Mouse (Mus musculus) heart, adult 18-20 months (tissue): ENCODE results near the gene Afg1l. TPM values are rescaled to one million over a fixed set of nuclear protein-coding genes. Genes with fewer than 3 reads are reported as not detected.

Experiments used
- DNase-seq, 2 experiments: peaks; one replicate each; pipeline ENCODE4 v3.0.0; 2021 to 2022; ENCODE audit warnings: mixed read lengths in 1 of 2
- total RNA-seq, 2 experiments: library from RNA; stranded (reverse); gene quantifications; 2 replicates each; pipeline ENCODE4 v1.2.3; 2021

The Afg1l gene
- total RNA-seq, 2 experiments from 2014 or later: 31.8 to 32.7 TPM

DNA sequence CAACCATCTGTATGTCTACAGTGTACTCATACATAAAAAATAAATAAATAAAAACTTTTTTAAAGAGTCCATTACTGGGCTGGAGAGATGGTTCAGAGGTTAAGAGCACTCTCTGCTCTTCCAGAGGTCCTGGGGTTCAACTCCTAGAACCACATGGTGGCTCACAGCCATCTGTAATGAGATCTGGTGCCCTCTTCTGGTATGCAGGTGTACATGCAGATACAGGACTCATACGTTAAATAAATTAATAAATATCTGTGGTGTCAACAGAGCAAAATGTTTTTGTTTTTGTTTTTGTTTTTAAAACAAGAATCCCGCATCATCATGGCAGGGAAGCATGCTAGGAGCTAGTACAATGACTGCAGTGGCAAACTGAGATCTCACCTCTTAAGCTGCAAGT lies 181.3 kb downstream of the Afg1l start:
- no peak for DNase-seq

DNA sequence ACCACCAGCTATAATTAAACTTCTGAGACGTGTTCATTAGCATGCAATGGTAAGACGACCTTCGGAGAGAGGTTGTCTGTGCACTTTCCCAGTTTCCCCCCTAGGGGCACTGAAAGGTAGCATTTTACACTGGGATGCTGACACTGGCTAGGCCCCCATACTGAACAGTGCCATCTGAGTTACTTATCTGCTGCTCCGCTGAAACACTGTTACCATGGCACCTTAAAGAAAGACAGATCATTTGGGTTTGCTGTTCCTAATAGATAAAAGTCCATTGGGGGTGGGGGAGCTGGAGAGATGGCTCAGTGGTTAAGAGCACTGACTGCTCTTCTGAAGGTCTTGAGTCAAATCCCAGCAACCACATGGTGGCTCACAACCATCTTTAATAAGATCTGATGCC lies 181.8 kb downstream of the Afg1l start:
- no peak for DNase-seq

DNA sequence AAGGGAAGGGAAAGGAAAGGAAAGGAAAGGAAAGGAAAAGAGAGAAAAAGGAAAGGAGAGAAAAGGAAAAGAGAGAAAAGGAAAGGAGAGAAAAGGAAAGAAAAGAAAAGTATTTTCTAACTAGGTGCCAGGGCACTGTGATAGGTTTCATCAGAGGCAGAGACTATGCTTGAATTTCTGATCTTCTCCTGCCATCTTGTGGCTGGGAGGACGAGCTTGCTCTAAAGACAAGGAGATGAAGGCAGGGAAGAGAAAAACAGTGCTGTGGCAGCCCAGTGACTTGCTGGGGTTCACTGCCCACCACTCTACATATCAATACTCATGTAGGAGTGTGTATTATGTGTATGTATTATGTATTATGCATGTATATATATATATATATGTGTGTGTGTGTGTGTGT lies 183.3 kb downstream of the Afg1l start:
- DNase-seq: peak in 1 of 2 experiments; percentile 45

DNA sequence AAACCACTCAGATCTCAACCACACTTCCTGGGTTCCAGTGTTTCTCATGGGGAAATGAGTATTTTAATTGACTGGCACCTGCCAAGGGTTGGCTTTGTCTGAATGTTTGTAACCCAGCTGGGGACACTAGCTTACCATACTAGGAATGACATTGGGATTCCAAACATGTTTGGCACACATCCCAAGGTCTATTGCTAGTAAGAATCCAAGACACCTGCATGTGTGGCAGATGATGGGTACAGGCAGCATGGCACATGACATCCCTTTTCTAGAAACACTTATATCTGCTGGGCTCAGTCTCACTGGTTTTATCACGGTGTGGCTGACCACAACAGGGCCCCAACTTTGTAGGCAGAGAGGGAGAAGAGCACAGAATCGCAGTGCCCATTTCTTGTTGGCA lies 184.0 kb downstream of the Afg1l start:
- DNase-seq: peak in 1 of 2 experiments; percentile 25

DNA sequence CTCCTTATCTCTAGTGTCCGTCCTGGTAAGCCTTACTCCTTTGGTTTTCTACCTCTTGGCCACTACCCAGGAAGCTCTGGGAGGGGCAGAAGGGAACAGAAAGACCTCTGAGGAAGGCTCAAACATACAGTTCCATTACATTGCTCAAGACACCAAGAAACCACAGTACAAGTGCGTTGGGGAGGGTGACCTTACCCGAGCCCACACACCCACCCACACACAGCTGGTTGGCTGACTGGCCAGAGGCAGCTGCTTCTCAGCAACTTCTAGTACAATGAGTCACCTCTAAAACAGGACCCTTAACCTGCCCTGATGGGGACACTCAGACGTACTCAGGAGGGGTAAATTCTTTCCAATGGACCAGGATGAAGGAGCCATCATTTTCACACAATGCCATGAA lies 184.5 kb downstream of the Afg1l start:
- DNase-seq: no peak

DNA sequence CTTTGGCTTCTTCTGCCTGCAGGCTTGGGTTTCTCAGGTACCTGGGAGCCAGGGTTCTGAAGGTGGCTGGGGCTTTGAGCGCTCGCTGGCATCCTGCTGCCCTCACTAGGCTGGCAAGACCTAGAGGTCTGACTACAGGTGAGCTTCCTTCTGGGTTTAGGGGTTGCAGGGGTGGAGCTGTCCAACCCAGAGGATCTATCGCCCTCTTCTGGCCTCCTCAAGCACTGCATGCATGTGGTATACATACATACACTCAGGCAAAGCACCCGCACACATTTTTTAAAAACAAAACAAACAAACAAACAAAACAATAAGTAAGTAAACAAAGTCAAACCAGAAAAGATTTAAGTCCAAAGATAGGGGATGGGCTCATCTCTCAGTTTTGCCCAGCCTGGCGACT lies 187.0 kb downstream of the Afg1l start:
- peak in 1 of 2 experiments; percentile 63 for DNase-seq

DNA sequence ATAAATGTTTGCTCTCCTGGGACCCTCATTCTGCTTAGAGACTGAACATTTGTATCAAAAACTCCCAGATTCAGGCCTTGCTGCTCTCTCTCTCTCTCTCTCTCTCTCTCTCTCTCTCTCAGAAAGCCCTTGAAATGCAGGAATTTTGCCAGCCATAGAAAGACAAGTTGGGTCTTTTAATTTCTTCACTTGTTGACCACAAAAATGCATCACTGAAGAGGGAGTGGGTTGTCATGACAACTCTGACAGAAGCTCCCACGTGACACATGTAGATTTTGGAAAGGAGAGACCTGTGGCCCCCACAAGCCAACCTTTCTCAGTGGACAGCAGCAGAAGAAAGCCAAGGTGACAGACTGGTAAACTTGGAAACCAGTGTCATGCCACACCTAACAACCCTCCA lies 190.7 kb downstream of the Afg1l start:
- no peak for DNase-seq

DNA sequence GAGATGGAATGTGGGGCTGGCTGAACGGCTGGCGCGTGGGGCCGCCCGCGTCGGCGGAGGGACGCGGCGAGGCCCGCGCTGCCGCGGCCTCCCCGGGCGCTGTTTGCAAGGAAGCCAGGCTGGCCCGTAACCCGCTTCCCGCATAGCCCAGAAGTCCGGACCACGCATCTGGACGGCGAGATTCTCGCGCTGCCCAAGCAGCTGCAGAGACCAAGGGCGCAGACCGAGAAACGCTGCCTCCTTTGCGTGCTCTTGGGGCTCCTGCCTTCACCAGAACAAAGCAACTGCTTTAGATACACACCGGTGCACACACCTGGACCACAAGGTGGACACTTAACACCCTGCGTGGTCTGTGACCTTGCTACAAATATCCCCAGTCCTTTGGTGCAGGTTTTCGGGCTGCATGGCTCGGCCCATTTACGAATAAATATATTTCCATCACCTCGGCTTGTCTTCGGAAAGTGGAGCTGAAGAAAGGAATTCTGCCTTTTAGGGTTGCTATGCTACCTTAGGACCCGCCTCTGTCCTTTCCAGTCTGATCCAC lies 200.0 kb downstream of the Afg1l start:
- no peak for DNase-seq

DNA sequence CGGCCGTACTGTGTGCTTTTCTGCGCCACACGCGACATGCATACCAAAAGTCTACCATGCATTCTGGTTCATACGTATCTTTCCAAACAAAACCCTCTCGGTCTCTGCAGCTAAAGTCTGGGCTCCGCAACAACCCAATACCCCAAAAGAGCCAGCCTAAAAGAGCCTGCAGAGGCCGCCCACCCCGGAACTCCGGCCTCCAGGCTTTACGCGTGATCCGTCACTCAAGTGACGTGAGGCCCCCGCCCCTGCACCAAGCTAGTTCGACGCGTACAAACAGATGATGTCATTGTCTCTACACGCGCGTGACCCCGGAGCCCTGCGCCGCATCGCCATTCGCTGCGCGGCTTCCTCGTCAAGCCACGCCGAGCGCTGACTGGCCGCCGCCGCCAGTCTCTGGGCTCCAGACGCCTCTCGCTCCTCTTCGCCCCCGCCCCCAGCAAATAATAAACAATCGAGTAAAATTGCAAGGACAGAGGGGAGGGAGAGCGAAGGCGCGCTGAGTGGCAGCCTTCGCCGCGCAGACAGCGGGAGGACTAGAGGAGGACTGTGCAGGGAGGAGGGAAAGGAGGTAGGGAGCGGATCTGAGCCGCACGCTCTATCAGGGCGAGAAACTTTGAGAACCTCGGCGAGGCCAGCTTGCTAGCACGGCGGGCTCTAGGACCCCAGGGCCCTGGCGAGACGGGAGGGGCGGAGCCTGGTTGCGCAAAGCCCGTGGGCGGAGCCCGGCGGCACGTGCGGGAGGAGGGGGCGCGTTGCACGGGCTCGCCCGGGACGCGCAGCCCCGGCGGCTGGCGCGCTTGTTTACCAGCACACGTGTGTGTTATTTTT lies 200.7 kb downstream of the Afg1l start:
- DNase-seq: peak; percentile 98 to 99

DNA sequence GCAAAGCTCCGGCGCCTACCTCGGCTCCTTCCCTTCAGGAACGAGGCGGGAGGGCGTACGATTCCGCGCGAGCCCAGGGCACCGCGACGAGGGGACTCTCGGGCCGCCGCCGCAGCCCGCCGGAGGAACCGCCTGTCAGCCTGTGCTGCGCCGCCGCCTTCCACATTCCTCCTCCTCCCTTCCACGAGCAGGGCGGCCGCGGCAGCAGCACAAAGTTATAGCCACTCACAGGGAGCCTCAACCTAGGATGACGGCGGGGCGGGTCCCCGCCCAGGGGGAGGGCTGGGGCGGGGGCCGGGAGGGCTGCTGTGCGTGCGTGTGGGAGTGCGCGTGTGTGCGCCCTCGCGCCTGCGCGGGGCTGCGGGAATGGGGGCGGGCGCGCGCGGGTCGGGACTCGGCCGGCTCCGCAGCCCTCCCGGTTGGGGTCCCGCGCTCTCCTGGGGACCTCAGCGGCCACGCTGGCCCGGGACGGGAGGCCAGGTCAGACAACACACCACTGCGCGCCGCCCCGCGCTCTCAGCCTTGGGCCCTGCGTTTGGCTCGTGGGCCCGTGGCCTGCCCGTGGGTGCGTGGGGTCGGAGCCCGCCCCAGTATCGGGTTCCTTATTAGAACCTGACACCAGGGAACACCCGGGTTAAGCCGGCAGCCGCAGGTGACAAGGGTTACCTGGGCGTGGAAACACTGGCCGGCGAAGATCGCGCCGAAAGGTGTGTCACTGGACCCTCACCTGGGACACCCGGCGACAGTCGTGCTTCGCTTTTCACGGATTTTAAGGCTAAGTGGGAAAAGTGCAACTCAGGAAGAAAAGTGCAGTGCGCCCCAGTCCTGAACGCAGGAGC lies 201.6 kb downstream of the Afg1l start, which contains the start of gene Foxo3:
TSS of gene Foxo3 (minus strand) at position 249 of the 839 bp plus-strand sequence.
- peak; percentile 94 for DNase-seq

DNA sequence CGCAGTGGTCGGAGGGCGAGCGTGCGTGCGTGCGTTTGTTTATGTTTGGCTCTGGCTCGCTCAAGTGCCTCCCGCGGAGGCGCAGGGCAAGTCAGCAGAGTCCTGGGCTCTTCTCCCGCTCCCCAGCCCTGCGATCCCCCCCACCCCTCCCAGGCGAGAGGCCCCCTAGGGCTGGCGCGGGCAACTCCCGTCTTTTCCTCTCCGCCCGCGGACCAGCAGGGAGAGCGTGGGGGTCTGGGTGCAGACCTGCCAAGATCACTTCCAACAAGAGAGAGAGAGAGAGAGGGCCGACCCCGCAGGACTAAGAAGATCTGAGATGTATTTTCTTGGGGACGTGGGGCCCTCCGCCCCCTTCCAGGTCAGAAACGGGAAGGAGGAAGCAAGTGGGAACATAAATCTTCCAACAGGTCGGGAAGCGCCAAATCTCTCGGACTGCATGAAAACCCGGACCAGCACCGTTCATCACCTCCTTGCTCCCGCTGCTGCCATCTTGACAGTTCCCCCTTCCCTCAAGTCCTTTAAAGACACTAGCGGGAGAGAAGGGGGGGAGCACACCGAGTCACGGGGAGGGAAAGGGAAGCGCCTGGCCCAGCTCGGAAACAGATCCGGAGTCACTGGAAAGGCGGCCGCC lies 202.4 kb downstream of the Afg1l start:
- no peak for DNase-seq

DNA sequence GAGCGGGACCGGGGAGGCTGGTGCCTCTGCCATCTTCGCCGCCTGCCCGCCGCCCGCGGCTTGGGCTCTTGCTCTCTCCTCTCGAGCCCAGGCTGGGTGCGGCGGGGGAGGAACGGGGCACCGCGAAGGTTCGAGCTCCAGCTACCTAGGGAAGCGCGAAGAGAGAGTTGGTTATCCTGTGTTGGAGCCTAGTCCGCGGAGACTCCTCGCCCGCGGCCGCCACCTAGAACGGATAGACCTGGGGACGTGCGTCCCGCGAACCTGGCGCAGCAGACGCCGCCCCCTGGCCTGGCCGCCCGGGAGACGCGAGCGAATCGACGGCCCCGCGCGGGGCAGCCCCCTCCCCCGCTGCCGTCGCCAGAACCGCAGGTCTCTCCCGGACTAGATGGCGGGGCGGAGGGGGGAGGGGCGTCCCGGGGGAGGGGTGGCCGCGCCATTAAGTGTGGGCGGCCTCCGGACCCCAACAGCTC lies 202.9 kb downstream of the Afg1l start:
- peak in 1 of 2 experiments; percentile 58 for DNase-seq

DNA sequence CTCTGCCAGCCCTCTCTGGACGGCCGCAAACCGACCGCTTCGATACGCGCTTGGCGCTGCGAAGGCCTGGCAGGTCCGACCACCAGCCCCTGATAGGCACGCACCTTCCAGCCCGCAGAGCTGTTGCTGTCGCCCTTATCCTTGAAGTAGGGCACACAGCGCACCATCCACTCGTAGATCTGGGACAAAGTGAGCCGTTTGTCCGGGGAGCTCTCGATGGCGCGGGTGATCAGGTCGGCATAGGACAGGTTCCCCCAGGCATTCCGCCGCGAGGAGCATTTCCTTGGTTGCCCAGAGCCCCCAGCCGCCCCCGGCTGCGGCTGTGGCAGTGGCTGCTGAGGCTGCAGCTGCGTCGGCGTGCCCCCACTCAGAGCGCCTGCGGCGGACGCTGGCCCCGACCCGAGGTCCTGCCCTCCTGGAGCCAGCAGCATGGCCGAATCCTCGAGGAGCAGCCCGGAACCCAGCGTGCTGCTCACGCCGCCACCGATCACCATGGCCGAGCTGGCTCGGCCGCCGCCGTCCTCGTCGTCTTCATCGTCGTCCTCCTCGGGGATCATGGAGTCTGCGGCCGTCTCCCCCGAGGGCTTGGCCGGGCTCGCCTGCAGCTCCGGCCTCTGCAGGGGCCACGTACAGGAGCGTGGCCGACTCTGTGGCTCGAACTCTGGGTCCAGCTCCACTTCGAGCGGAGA lies 203.5 kb downstream of the Afg1l start:
- peak; percentile 35 to 71 for DNase-seq

DNA sequence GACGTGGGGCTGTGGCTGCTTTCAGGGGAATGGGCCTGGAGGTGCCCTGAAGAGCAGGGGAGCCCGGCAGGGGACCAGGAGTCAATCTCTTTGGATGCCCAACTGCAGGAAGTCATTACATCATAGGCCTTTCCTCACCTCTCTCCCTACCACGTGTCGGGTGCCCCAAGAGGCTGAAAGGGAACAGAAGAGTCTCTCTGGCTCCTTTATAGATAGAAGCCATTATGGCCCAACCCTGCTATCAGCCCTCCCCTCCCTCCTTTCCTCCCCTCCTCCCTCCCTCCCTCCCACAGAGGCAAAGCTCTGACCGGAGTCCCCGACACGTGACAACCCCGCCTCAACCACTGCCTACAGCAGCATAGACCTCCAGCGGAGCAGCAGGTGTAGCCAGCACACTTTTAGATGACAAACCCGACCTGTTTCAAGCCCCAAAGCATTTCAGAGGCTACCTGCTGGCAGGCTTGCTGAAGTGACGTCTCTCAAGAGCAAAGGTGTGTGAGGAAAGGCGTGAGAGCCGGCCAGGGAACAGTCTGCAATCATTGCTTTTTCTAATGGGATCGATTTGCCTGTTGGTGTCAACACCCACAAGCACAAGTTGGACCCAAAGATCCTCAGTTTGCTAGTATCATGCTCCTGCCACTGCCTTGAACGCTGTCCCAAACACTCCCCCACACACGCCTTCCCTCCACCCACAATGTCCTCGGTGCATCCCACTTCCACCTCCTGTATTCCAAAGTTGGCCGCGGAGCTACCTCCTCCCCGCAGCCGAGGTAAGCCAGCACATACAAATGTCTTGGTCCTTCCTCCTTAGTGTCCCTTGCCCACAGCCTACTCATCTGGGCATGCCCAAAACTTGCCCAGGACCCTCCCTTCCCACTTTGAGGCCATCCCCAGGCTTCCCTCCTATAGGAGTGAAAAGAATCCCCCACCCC lies 204.3 kb downstream of the Afg1l start:
- DNase-seq: peak; percentile 76 to 78

DNA sequence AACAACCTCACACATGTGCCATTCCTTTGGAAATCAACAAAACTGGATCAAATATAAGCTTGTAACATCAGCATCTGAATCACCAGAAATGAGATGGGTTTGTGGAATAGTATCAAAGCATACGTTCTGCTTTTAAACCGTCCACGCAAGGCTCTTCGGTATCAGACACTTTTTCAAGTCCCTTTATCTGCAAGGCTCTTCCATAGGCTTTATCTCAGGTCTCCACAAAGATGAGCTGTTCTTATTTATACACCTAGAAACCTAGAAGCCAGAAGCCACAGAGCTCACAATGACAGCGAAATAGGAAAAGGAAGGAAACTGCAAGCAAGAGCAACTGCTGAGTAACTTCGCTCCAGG lies 205.0 kb downstream of the Afg1l start:
- no peak for DNase-seq

DNA sequence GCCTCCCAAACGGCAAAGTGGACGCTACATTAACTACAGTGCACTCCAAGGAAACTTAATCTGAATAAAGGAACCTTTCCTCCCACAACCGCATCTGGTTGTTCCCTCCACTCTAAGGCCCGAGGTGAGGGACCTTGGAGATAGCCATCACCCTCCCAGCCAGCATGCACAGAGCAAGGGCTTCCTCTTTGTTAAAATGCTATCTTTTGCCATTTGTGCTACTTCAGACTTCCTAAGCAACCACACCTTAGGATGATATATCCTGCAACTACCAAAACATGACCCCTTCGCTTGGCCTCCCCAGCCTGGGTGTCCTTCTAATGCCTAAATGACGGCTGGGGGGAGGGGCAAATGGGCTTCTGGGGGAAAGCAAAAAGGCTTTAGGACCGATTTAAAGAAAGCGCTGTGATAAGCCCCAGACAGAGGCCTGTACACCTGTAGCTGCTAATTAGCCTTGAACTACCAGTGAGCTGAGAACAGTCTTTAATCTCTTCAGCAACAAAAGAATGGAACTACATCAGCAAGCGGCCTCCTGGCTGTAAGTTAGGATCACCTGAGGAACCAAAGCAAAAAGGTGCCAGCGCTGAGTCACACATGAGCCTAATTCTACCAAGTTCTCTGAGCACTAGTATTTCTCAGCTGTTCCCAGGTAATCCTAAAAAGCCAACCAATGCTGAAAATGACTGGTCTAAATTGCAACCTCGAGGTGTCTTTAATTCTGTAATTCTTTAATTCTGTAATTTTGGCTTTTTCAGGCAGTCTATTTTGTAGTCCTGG lies 206.7 kb downstream of the Afg1l start:
- DNase-seq: no peak

DNA sequence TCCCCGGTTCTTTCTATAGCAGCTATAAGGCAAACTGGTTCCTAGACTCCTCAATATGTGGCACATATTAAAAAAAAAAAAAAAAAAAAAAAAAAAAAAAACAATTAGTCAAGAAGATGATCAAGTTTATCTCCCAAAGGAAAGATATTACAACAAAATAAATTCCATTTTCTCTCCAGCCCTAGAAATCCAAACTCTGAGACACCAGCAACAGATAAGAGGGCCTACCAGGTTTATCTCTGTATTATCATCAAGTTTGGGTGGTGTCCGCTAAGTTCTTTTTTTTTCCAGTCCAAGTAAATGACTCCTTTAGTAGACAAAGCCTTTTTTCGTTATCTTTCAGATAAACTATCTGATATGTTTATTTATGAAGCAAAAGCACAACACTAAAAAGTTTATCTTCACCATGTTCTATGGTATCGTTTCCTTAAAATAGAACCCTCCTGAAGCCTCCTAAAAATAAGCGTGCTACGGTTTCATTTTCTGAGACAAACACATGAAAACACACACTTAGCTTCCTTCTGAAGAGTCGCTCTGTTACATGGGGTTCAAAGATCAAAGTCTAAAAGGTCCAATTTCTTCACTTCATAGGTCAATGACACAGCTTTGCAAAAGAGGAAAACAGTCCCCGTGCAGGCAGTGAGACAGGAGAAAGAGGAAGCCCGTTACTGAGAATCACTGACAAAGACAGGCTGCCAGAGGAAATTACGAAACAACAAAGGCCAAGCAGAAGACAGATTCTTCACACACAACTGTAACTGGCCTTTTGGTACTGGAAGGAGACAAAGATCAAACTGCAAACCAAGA lies 207.9 kb downstream of the Afg1l start:
- DNase-seq: peak; percentile 72 to 80

DNA sequence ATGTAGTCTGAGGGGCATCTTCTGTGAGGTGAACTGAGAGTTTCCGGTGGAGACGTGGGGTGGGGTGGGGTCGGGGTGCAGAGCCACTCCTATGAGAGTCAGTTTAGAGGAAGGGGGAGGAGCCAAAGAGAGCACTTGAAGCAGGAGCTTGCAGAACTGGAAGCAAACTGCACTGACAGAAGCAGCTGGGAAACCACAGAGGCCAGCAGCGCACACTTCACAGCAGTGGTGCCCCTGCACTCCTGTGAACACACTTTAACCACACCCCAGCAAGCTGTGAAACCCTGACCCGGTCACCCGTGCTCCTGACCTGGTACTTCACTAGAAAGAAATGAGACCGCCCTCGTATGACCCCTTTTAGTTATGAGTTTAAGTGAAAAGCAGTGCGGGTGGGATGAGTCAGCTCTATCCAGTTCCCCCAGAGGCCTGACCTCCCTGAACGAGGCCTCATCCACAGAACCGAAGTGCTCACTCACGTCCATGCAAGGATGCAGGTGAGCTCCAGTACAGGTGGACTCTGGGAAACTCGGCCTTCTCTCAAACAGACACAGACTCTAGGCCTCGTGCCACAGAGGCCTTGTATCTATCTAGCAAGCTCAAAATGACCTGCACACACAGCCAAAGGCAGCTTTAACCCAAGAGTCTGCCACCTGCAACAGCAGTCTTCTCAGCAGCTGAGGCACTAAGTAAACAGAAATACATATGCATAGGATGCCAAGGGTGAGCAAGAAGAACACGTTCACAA lies 208.9 kb downstream of the Afg1l start:
- peak in 1 of 2 experiments; percentile 39 for DNase-seq
